Mouse (Mus musculus): ENCODE data around the gene Slc4a3. TPM values are rescaled to one million over a fixed set of nuclear protein-coding genes. Genes with fewer than 3 reads are reported as not detected.
A peak's percentile ranks its signal among the peaks of the same experiment; 100 is the strongest.

Slc4a3 gene
- polyA plus RNA-seq, 1 experiment from 2014 or later: 22.4 TPM

DNA sequence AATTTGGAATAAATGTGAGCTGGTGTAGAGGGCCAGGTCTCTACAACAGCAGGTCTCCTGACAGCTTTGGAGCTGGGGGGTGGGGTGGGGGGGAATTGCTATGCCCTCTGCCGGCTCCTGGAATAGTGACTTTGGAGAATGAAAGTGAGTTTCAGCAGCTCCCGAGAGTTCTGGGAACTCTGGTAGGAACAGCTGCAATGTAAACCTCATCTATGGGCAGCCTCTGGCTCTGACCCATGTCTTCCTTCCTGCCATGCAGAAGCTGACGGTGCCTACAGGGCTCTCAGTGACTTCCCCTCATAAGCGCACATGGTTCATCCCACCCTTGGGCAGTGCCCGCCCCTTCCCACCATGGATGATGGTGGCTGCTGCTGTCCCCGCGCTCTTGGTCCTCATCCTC, 9.6 kb downstream of the Slc4a3 start:
- H3K27ac ChIP-seq: no peak overlapping the region
- H3K9ac ChIP-seq: no peak overlapping the region
- H3K9me3 ChIP-seq: no peaks in the 10 kb centered on the region
- peaks cover 16% of the 10 kb centered on the region for H3K4me1 ChIP-seq
- no peak for ATAC-seq (ENCODE audit: low FRiP score)
- no peak overlapping the region for H3K4me3 ChIP-seq (replicated peaks)
- no peaks in the 10 kb centered on the region for H3K27me3 ChIP-seq
- H3K4me2 ChIP-seq: no peak overlapping the region
- peaks cover 61% of the 10 kb centered on the region for H3K36me3 ChIP-seq (replicated peaks)
- WGBS: 93% methylated on average over 7 of the region's 7 CpGs

DNA sequence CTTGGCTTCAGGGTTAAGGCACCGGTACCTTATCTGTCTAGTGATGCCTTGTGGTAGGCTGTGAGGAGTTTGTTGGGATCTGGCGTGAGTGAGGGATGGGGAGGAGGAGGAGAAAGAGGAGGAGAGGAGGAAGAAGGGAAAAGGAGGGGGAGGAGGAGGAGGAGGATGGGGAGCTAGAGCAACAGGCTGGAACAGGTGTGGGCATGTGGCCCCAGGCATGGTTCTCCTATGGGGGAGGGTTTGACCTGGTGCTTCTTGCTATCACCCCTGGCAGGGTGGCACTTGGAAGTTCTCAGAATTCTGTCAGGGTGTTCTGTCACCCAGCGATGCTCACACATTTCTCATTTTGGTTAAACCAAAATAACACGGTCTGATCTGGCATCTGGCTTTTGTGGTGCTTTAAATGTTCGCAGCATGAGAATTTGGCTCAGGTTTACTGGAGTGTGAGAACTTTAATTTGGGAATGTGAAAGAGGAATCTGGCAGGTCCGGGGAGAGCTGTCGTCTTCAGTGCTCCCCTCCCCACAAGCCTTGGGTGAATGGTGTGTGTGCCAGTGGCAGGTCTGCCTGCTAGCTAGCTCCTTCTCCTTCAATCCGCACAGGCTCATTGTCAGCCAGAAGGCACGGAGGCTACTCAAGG, 10.2 kb downstream of the Slc4a3 start:
- no peaks in the 10 kb centered on the region for H3K9me3 ChIP-seq

DNA sequence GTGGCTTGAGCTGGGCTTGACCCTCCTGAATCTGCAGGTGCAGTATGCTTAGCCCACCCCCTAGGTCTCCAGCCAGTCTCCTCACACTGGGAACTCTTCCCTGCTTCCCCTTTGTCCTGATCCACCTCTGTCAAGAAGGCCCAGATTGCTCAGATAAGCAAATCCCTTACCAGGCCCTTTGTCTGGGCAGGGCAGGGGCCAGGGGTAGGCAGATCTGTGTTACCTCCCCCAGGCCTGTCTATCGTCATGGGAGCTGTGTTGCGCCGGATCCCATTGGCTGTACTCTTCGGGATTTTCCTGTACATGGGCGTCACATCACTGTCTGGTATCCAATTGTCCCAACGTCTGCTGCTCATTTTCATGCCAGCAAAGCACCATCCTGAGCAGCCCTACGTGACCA, 11.0 kb downstream of the Slc4a3 start:
- H3K4me1 ChIP-seq: peaks cover 16% of the 10 kb centered on the region
- H3K27me3 ChIP-seq: no peaks in the 10 kb centered on the region
- ATAC-seq (ENCODE audit: low FRiP score): no peak
- no peaks in the 10 kb centered on the region for H3K9me3 ChIP-seq
- H3K36me3 ChIP-seq (replicated peaks): peaks cover 47% of the 10 kb centered on the region
- 89% methylated on average over 7 of the region's 7 CpGs for WGBS
- H3K27ac ChIP-seq: no peak overlapping the region
- no peak overlapping the region for H3K4me2 ChIP-seq
- H3K9ac ChIP-seq: no peak overlapping the region
- no peak overlapping the region for H3K4me3 ChIP-seq (replicated peaks)

More for the DNA sequence above, 10.2 kb downstream of the Slc4a3 start:
- H3K27me3 ChIP-seq: no peaks in the 10 kb centered on the region
- no peak overlapping the region for H3K4me2 ChIP-seq
- peaks cover 16% of the 10 kb centered on the region for H3K4me1 ChIP-seq
- no peak for ATAC-seq (ENCODE audit: low FRiP score)
- H3K36me3 ChIP-seq (replicated peaks): peaks cover 55% of the 10 kb centered on the region
- no peak overlapping the region for H3K27ac ChIP-seq
- 89% methylated on average over 9 of the region's 9 CpGs for WGBS
- no peak overlapping the region for H3K9ac ChIP-seq
- no peak overlapping the region for H3K4me3 ChIP-seq (replicated peaks)

- H3K4me2 ChIP-seq: 0 out of 2 replicates have a peak overlapping the region, but pooled peaks have one; percentile 48
- H3K27ac ChIP-seq: peak overlapping the region; percentile 50; the same call in 1 of the 2 replicates
- 0 out of 2 replicates have a peak, but pooled peaks cover 4% of the 10 kb centered on the region for H3K27me3 ChIP-seq
- 0 out of 2 replicates have a peak overlapping the region, but pooled peaks have one; percentile 1 for H3K9ac ChIP-seq
- no peak overlapping the region for H3K4me3 ChIP-seq (replicated peaks)
- WGBS: 84% methylated on average over 18 of the region's 18 CpGs
- H3K36me3 ChIP-seq (replicated peaks): peaks cover 32% of the 10 kb centered on the region
- peak; percentile 5; the same call in 1 of the 2 replicates for ATAC-seq (ENCODE audit: low FRiP score)
- H3K4me1 ChIP-seq: peaks cover 16% of the 10 kb centered on the region
- H3K9me3 ChIP-seq: no peaks in the 10 kb centered on the region
These were observed 12.5 kb downstream of the Slc4a3 start for GRCm38 (mm10) chr1:75558388-75559178.

GRCm38 (mm10) chr1:75559212-75559925, 13.3 kb downstream of the Slc4a3 start:
- Histone ChIP-seq H3K36me3 (replicated peaks) (peaks cover 26% of the 10 kb centered on the region), H3K9ac (peak overlapping the region; percentile 38; the same call in 1 of the 2 replicates), H3K4me1 (peaks cover 16% of the 10 kb centered on the region), H3K4me3 (replicated peaks) (0 out of 2 replicates have a peak overlapping the region, but pooled peaks have one; percentile 2), H3K27ac (peak overlapping the region; percentile 50; the same call in 1 of the 2 replicates), H3K27me3 (peaks cover 4% of the 10 kb centered on the region; the same call in 1 of the 2 replicates), H3K9me3 (no peaks in the 10 kb centered on the region), H3K4me2 (peak overlapping the region; percentile 48)
- WGBS: 10% methylated on average over 17 of the region's 17 CpGs
- ATAC-seq (ENCODE audit: low FRiP score): peak; percentile 92

GRCm38 (mm10) chr1:75560206-75560913, 14.3 kb downstream of the Slc4a3 start:
- no peak for ATAC-seq (ENCODE audit: low FRiP score)
- 84% methylated on average over 12 of the region's 12 CpGs for WGBS
- H3K27ac ChIP-seq: no peak overlapping the region; the same call in 1 of the 2 replicates

DNA sequence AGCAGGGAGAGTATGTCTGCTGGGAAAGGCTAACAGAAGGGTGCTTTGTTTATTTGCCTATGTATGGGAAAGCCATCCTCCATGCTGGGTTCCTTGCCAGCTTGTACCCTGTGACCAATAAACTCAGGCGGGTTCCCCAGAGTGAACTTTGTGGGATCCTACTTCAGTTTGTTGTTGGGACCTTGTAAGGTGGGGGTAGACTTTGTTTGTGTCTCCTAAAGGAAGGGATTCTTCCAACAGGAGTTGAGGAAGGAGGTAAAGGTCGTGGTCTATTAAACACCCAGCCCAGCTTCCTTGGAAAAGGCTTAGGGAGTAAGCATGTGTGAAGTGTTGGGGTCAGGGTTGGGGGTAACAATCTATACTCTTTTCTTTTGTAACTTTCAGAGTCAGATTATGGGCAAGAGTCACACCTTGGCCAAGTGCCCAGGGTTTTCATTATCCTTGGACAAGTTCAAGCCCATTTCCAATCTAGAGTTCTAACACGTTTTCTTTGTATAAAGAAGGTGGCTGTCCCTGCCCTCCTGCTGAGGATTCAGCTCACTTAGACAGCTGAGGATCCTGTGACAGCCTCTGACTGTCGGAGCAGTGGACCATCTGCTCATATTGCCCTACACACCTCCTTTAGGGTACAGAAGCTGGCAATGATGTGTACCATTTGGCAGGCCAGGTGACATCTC, 15.3 kb downstream of the Slc4a3 start:
- ATAC-seq (ENCODE audit: low FRiP score): no peak
- WGBS: 48% methylated on average over 4 of the region's 4 CpGs

More at GRCm38 (mm10) chr1:75560206-75560913, 14.3 kb downstream of the Slc4a3 start:
- peaks cover 16% of the 10 kb centered on the region for H3K4me1 ChIP-seq
- H3K9me3 ChIP-seq: no peaks in the 10 kb centered on the region
- H3K9ac ChIP-seq: peak overlapping the region; percentile 38; the same call in 1 of the 2 replicates
- no peak overlapping the region for H3K4me3 ChIP-seq (replicated peaks)
- H3K27me3 ChIP-seq: peaks cover 4% of the 10 kb centered on the region; the same call in 1 of the 2 replicates
- H3K36me3 ChIP-seq (replicated peaks): peaks cover 18% of the 10 kb centered on the region
- H3K4me2 ChIP-seq: no peak overlapping the region

GRCm38 (mm10) chr1:75561898-75562238, 15.8 kb downstream of the Slc4a3 start:
- Histone ChIP-seq H3K36me3 (replicated peaks) (peaks cover 8% of the 10 kb centered on the region), H3K9ac (no peak overlapping the region), H3K27ac (no peak overlapping the region), H3K4me2 (no peak overlapping the region), H3K4me1 (peaks cover 16% of the 10 kb centered on the region), H3K4me3 (replicated peaks) (no peak overlapping the region), H3K27me3 (peaks cover 8% of the 10 kb centered on the region; the same call in 1 of the 2 replicates), H3K9me3 (no peaks in the 10 kb centered on the region)
- 77% methylated on average over 1 of the region's 1 CpGs for WGBS
- no peak for ATAC-seq (ENCODE audit: low FRiP score)

More for the DNA sequence above, 15.3 kb downstream of the Slc4a3 start:
- H3K4me3 ChIP-seq (replicated peaks): no peak overlapping the region
- peaks cover 16% of the 10 kb centered on the region for H3K4me1 ChIP-seq
- H3K36me3 ChIP-seq (replicated peaks): peaks cover 12% of the 10 kb centered on the region
- no peak overlapping the region for H3K27ac ChIP-seq
- H3K9ac ChIP-seq: no peak overlapping the region
- H3K9me3 ChIP-seq: no peaks in the 10 kb centered on the region
- H3K4me2 ChIP-seq: no peak overlapping the region
- peaks cover 8% of the 10 kb centered on the region; the same call in 1 of the 2 replicates for H3K27me3 ChIP-seq

DNA sequence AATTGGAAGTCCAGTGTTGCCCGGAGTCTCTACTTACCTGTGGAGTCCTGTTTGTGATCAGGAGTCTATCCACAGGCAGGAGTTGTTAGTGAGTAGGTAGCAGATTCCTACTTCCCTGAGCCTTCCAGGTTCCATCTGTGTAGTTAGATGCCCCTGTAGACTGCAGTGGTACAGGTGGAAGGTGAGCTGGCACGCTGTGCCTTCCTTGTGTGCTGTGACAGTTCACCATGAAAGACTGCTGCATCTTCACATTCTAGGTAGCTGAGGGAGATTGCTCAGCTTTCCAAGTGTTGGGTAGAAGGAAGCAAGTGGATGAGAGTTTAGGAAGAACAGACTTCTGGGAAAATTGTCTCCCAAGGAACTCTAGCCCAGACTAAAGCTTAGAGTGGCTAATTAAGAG, 18.0 kb downstream of the Slc4a3 start:
- Histone ChIP-seq H3K9ac (no peak overlapping the region), H3K4me2 (no peak overlapping the region), H3K36me3 (replicated peaks) (no peaks in the 10 kb centered on the region), H3K4me3 (replicated peaks) (no peak overlapping the region), H3K4me1 (peaks cover 12% of the 10 kb centered on the region), H3K27me3 (peaks cover 8% of the 10 kb centered on the region; the same call in 1 of the 2 replicates), H3K9me3 (no peaks in the 10 kb centered on the region), H3K27ac (no peak overlapping the region)
- WGBS: 86% methylated on average over 2 of the region's 2 CpGs
- no peak for ATAC-seq (ENCODE audit: low FRiP score)

DNA sequence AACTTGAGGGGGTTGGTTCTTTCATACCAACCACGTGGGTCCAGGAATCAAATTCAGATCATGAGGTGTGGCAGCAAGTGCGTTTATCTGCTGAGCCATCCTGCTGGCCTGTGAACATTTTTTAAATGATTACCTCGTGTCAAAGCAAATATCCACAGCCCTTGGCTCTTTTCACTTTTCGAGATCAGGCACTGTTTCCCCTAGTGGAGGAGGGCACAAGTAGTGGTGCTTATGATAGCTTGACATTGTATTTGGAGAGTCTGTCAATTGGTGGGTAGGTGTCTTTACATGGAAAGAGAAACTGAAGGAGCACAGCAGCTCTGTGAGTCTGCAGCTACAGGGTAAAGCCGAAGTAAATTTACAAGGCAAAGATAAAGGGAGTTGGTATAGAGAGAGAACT, 18.9 kb downstream of the Slc4a3 start:
- no peak overlapping the region for H3K27ac ChIP-seq
- H3K4me1 ChIP-seq: peaks cover 5% of the 10 kb centered on the region
- no peaks in the 10 kb centered on the region for H3K36me3 ChIP-seq (replicated peaks)
- no peak overlapping the region for H3K4me3 ChIP-seq (replicated peaks)
- ATAC-seq (ENCODE audit: low FRiP score): no peak
- H3K27me3 ChIP-seq: peaks cover 8% of the 10 kb centered on the region; the same call in 1 of the 2 replicates
- 71% methylated on average over 5 of the region's 5 CpGs for WGBS
- no peak overlapping the region for H3K4me2 ChIP-seq
- H3K9ac ChIP-seq: no peak overlapping the region
- no peaks in the 10 kb centered on the region for H3K9me3 ChIP-seq

DNA sequence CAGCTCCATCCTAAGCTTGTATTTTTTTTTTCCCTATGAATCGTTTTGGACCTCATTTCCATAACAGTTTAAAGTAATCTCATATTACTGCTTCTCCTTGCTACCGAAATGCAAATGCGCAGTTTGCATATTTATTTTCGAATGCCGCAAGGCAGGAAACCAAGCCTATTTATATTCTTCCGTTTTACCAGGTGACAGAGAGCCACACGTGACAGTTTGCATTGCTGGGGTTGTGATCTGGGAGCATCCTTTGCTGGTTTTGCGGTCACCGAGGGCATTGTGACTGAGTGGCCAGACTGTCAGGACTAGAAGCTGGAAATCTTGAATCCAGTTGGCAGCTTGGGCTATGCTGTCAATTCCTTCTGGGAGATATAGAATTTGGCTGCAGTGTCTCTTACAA, 19.6 kb downstream of the Slc4a3 start:
- no peak for ATAC-seq (ENCODE audit: low FRiP score)
- H3K27ac ChIP-seq: no peak overlapping the region
- WGBS: 78% methylated on average over 9 of the region's 9 CpGs
- H3K4me3 ChIP-seq (replicated peaks): no peak overlapping the region
- no peak overlapping the region for H3K4me2 ChIP-seq
- no peaks in the 10 kb centered on the region for H3K9me3 ChIP-seq
- H3K36me3 ChIP-seq (replicated peaks): no peaks in the 10 kb centered on the region
- H3K9ac ChIP-seq: no peak overlapping the region
- H3K27me3 ChIP-seq: peaks cover 8% of the 10 kb centered on the region; the same call in 1 of the 2 replicates
- no peaks in the 10 kb centered on the region for H3K4me1 ChIP-seq

Measured in forebrain, embryonic 12.5 days (tissue).